Mouse (Mus musculus) CD4-positive, CD25-positive, alpha-beta regulatory T cell, adult 2 months (primary cell): ENCODE measurements around the gene Plekha6.

Experiments used
- DNase-seq: peaks from one replicate; pipeline ENCODE4 v3.0.0-alpha.2; 2012; ENCODE audit warnings: low read depth, low spot score

Gene Plekha6

DNA sequence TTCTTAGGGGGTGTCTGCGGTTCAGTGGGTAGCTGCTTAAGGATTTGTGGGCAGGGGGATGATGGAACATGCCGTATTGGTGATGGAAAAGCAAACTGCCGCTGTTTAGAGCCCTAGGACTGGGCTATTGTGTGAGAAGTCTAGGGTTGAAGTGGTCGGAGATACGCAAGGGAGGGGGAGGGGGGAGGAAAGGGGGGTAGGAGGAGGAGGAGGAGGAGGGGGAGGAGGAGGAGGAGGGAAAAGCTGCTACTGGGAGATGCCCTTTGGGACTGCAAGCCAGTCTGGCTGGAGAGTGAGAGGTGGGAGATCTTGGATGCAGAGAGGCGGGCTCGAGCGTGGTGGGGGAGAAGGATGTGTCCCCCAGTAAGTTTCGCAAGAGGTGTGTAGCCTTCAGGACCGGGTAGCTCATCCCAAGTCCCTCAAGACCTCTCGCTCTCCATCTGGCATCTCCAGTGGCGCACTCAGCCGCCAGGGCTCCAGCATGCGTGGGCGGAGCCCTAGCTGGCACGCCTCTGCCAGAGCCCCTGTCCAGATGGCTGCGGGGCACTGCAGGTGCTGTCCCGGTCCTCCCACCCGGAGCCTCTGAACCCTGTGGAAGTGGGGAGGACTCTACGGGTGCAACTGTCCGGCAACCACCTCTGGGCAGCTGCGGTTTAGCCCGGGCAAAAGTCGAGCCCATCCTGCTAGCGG is 18.2 kb downstream of the Plekha6 start:
- peak; percentile 12 for DNase-seq

GRCm38 (mm10) chr1:133182706-133183095 is 18.7 kb downstream of the Plekha6 start:
- no peak for DNase-seq

GRCm38 (mm10) chr1:133183141-133183925 is 19.3 kb downstream of the Plekha6 start:
- DNase-seq = no peak

GRCm38 (mm10) chr1:133187948-133188680 is 24.1 kb downstream of the Plekha6 start:
- no peak for DNase-seq

DNA sequence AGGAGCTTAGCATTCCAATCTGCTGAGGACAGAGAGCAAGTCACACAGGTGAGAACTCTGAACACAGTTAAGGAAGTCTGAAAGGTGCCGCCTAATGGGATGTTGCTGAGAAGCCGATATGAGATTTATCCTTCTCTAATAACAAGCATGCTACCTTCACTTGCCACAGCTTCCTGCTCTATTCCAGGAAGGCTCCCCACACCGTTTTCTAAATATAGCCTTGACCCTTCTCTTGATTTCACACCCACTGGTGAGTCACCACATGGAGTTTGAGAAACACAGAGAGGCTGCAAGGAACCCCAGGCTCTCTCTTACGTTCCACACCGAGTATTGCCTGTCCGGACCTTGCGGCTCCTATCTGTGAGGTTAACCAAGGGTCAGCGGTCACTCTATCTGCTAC is 24.7 kb downstream of the Plekha6 start:
- DNase-seq = no peak

- no peak for DNase-seq
Measured at GRCm38 (mm10) chr1:133189471-133189870, 25.5 kb downstream of the Plekha6 start.

DNA sequence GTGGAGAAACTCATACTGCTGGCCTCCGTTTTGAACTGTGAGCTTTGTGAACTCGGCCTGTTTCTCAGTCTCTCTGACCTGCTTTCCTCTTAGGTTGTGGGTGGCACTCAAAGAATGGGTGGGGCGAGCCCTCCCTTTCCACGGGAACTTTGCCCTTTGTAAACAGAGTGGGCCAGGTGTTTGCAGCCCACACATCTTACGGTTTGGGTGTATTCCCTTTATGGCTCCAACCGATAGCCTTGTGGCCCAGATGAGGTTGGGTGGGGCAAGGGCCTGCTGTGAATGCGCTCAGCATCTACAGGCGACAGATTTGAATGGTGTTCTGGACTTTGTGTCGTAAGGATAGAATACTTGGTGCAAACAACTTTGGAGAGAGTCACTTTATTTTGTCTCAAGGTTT is 26.5 kb downstream of the Plekha6 start:
- no peak for DNase-seq

GRCm38 (mm10) chr1:133196181-133196580 is 32.2 kb downstream of the Plekha6 start:
- no peak for DNase-seq

DNA sequence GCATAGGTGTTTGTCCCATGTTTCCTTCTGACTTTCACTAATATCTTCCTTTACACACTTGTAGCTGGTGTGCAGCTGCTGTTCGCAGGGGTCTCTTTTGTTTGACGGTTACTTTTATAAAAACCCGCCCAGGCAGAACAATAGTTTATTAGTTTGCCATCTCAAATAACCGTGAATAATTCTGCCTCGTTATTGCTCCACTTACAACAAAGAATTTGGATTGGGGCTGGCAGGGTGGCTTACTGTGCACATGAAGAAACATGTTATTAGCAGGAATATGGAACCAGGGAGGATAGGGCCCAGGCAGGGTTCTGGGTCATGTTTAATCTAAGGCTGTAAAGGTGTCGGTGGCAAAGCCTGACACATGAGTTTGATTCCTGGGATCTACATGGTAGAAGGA is 33.3 kb downstream of the Plekha6 start:
- no peak for DNase-seq

DNA sequence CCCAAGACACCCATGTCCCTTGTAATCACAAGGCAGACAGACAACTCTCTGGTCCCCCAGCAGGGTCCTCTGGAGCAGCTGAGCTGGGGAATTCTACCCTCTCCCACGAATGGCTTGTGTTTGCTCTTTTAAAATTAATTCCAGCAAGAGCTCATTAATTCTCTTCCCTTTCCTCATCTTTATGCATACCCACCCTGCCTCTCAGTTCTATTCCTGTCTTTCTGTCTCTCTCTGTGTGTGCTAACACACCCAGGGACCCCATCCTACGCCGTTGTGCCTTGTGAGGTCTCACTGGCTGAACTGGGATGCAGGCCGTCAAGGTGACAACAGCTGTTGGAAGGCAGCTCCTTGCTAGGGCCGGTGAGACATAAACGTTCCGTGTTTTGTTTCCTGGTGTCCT is 35.7 kb downstream of the Plekha6 start:
- no peak for DNase-seq

- DNase-seq = no peak
Measured at GRCm38 (mm10) chr1:133201499-133201898, 37.5 kb downstream of the Plekha6 start.

DNA sequence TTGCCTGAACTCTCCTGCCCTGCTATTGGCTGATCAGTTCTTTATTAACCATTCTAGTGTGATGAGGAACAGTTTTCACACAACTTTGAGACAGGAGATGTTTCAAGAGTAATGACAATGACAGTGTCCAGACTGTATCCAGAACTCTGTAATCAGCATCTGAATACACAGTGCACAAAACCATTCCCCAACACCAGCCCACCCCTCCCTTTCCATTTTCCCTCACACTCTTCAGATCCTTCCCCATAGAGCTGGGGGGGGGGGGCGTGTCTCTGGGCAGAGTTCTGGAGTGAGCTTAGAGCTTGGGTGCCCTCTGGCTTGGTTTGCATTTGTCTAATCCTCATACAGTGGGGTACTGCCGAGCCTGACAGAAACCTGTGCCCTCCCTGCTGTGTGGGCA is 39.7 kb downstream of the Plekha6 start:
- no peak for DNase-seq

DNA sequence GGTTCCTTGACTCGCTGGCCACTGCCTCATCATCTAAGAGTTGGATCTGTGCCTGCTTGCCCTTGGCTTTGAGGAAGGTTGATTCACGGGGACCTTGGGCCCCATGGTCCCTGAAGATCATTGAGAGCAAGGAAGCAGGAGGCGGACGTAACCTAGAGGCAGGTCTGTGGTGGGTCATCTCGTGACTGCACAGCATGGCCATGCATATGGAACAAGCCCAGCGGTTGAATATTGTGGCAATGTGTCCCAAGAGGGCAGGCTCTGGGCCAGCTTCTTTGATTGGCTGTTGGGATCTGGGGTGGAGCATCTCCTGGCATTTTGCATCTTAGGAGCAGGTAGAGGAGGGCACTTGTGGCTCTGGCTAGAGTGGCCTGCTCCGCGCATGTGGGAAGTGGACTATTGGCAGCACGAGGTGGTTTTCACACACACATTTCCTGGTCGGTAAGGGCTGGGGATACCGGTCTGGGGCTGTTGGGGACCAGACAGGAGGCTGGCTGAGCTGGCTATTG is 40.4 kb downstream of the Plekha6 start:
- no peak for DNase-seq

- DNase-seq = no peak
Measured at GRCm38 (mm10) chr1:133204985-133205384, 41.0 kb downstream of the Plekha6 start.

GRCm38 (mm10) chr1:133208086-133208815 is 44.2 kb downstream of the Plekha6 start:
- DNase-seq = no peak

GRCm38 (mm10) chr1:133209036-133209435 is 45.0 kb downstream of the Plekha6 start:
- DNase-seq = no peak

DNA sequence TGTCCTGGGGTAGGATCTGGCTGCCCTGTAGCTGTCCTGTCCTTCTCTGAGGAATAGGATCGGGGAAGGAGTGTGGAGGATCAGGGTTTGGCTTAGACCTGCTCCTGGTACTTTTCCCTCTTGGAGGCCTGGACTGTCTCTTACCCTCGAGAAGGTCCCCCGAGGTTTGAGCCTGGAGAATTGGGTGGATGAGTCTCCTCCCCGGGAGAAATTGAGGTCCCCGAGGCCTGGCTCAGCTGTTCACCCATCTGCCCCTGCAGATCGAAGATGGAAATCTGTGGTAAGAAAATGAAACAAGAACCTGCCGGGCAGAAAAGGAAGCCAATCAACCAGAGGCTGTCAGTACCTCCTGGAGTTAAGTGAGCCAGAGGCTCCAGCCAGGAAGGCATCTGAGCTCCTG is 45.5 kb downstream of the Plekha6 start:
- DNase-seq = no peak

DNA sequence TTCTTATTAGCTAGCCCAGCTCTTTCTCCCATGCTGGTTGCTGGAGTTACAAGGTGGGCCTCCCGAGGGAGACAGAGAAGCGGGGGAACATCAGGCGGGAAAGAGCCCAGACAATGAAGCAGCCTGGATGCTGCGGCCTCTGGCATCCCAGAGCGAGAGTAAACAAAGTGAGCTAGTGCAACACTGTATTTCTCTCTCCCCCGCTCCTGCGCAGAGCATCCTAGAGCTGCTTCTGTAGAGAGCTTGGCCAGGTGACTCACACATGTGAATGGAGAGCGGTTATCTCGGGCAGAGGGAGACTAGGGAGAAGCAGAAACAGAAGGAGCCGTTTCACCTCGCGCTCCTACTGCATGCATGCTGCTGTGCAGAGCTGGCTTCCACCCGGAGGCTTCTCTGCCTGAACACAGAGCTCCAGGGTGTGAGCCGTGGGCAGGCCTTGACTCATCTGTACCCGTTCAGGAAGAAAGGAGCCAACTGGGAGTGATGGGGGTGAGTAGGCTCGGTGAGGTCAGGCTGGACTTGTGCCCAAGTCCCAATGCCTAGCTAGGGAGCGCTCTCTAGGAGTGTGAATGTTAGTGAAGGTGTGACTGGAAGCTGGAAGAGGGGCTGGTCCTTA is 46.0 kb downstream of the Plekha6 start:
- no peak for DNase-seq

DNA sequence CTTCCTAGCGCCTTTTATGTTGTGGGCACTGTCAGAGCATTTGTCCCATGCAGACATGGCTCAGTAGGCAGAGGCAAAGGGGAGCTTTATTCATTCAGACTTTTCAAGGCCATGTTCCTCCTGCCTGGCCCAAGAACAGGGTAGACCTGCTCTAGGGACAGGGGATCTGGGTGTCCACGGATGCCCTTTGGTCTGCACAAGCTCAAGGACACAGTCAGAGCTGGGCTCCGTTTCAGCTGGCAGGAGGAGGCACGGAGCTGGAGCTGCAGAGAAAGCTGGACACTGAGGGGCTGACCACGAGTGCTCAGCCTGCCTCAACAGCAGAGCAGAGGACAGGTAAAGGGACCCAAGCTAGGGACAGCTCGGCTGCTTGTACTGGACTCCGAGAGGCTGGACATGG is 46.8 kb downstream of the Plekha6 start:
- DNase-seq = no peak

DNA sequence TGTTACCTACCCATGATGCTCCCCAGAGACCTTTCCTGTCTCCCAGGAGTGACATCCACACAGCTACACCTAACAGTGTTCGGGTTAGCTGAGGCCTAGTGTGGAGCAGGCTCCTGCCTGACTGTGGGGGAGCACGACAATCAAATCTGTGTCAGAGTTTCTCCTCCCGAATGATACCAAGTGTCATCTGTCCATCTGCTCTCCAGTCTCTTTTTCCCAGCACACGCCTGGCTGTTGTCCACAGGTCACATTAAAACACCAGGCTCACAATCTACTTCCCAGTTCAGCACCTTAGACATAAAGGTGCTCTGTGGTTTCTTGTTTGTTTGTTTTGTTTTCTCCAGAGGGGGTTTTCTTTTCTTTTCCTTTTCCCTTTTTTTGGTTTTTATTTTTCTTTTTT is 48.3 kb downstream of the Plekha6 start:
- DNase-seq = no peak

DNA sequence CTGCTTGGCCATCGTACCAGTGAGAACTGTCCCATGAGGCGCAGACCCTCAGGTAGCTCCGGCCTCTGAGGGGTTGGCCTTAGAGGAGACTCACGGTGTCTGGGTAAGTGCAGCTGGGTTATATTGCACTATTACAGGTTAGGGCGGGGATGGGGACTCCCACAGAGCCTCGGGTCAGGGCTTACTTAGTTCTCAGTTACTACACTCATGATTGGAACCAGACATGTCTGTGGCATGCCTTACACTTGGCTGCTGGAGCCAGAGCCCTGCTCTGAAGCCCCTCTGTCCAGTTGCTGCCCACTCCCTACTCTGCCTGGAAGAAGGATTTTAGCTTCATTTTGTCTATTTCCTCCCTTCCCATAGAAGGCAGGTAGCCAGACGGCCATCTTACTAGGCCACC is 49.1 kb downstream of the Plekha6 start:
- DNase-seq = no peak
